Mouse (Mus musculus) cerebellum, postnatal 10 days (tissue): ENCODE data around the gene Slc25a44.
A peak's percentile ranks its signal among the peaks of the same experiment; 100 is the strongest.
"Not testable (repeated sequence)": the region's sequence is repeated elsewhere in the genome, so short reads cannot be mapped to it uniquely, and the experiment has no call there.

Experiments
- DNase-seq, 2 experiments: peaks; one replicate each; pipeline ENCODE4 v3.0.0; 2021; ENCODE audit warnings: mixed read lengths in 2 of 2

The Slc25a44 gene

GRCm38 (mm10) chr3:88410645-88411031 is 14.3 kb downstream of the Slc25a44 start:
- DNase-seq, result peak in 1 of 2 experiments; percentile 34

- DNase-seq, result peak; percentile 93 to 96
These were observed 14.9 kb downstream of the Slc25a44 start, which contains the start of gene Pmf1 for GRCm38 (mm10) chr3:88409741-88410644. Gene Pmf1 (minus strand): TSS chr3:88410331.

GRCm38 (mm10) chr3:88408953-88409352 is 16.0 kb downstream of the Slc25a44 start:
- DNase-seq, result no peak

- peak in 1 of 2 experiments; percentile 32 for DNase-seq
These were observed 17.4 kb downstream of the Slc25a44 start for GRCm38 (mm10) chr3:88407529-88407928.

- DNase-seq, result peak; percentile 79 to 86
These were observed 17.8 kb downstream of the Slc25a44 start for GRCm38 (mm10) chr3:88407090-88407489.

GRCm38 (mm10) chr3:88403522-88404230 is 21.3 kb downstream of the Slc25a44 start:
- DNase-seq, result no peak

- DNase-seq, result peak; percentile 85 to 86
These were observed 26.3 kb downstream of the Slc25a44 start for GRCm38 (mm10) chr3:88398666-88399065.

- DNase-seq, result no peak
These were observed 29.2 kb downstream of the Slc25a44 start for GRCm38 (mm10) chr3:88395742-88396141.

- DNase-seq, result peak; percentile 24 to 45
These were observed 29.7 kb downstream of the Slc25a44 start for GRCm38 (mm10) chr3:88395288-88395687.

- peak; percentile 60 to 66 for DNase-seq
These were observed 31.1 kb downstream of the Slc25a44 start for GRCm38 (mm10) chr3:88393776-88394375.

- DNase-seq, result no peak
These were observed 40.6 kb downstream of the Slc25a44 start, which contains the start of gene Bglap for GRCm38 (mm10) chr3:88384364-88384763. Gene Bglap (minus strand): TSS chr3:88384464.

- not testable (repeated sequence) for DNase-seq
These were observed 42.6 kb downstream of the Slc25a44 start for GRCm38 (mm10) chr3:88382383-88382782.

- DNase-seq, result peak in 1 of 2 experiments; percentile 20
These were observed 43.3 kb downstream of the Slc25a44 start for GRCm38 (mm10) chr3:88381389-88382315.

GRCm38 (mm10) chr3:88378599-88378998 is 46.3 kb downstream of the Slc25a44 start, which contains the start of gene Bglap2:
Gene Bglap2 (minus strand): TSS chr3:88378699.
- not testable (repeated sequence) for DNase-seq

- not testable (repeated sequence) for DNase-seq
These were observed 48.3 kb downstream of the Slc25a44 start for GRCm38 (mm10) chr3:88376644-88377043.

- not testable (repeated sequence) for DNase-seq
These were observed 49.0 kb downstream of the Slc25a44 start for GRCm38 (mm10) chr3:88375750-88376626.

- not testable (repeated sequence) for DNase-seq
These were observed 52.3 kb downstream of the Slc25a44 start, which contains the start of gene Bglap3 for GRCm38 (mm10) chr3:88372643-88373042. Gene Bglap3 (minus strand): TSS chr3:88372743.

- not testable (repeated sequence) for DNase-seq
These were observed 56.4 kb downstream of the Slc25a44 start for GRCm38 (mm10) chr3:88368511-88368910.

GRCm38 (mm10) chr3:88367517-88367916 is 57.4 kb downstream of the Slc25a44 start:
- DNase-seq, result not testable (repeated sequence)

GRCm38 (mm10) chr3:88366830-88367428 is 58.0 kb downstream of the Slc25a44 start:
- not testable (repeated sequence) for DNase-seq
